Mouse (Mus musculus) intestine, postnatal 0 days (tissue): Measurements from ENCODE around the gene Kiss1. TPM values are rescaled to one million over a fixed set of nuclear protein-coding genes. Genes with fewer than 3 reads are reported as not detected.
A peak's percentile ranks its signal among the peaks of the same experiment; 100 is the strongest.

Source experiments
- ATAC-seq: fragments of 200-750 bp; cut with Nextera tagmentation; 2 replicates; pipeline ENCODE4 v1.8.0; 2017; ENCODE audit warnings: mild to moderate bottlenecking, moderate TSS enrichment, moderate library complexity
- H3K27ac ChIP-seq: fragments of 300-500 bp; sonication (generic); 2 replicates; pipeline ENCODE4 v1.5.1; 2014; ENCODE audit warnings: mild to moderate bottlenecking, low read depth, low read length, moderate library complexity
- H3K27me3 ChIP-seq: fragments of 300-500 bp; sonication (generic); replicated peaks from 2 replicates; pipeline ENCODE4 v1.6.1; 2014; ENCODE audit warnings: low read length, mixed read lengths; ENCODE audit not compliant: control insufficient read depth, insufficient read depth
- H3K36me3 ChIP-seq: fragments of 300-500 bp; sonication (generic); 2 replicates; pipeline ENCODE4 v1.6.1; 2014; ENCODE audit warnings: mild to moderate bottlenecking, moderate library complexity; ENCODE audit not compliant: control insufficient read depth, insufficient read depth
- H3K4me1 ChIP-seq: fragments of 300-500 bp; sonication (generic); replicated peaks from 2 replicates; pipeline ENCODE4 v1.6.1; 2014; ENCODE audit warnings: antibody characterized with exemption, low read length, mixed read lengths; ENCODE audit not compliant: control insufficient read depth, insufficient read depth
- H3K4me2 ChIP-seq: fragments of 300-500 bp; sonication (generic); replicated peaks from 2 replicates; pipeline ENCODE4 v1.6.1; 2014; ENCODE audit warnings: low read depth, mild to moderate bottlenecking, moderate library complexity
- H3K4me3 ChIP-seq: fragments of 300-500 bp; sonication (generic); 2 replicates; pipeline ENCODE4 v1.5.1; 2014; ENCODE audit warnings: low read depth, low read length
- H3K9ac ChIP-seq: fragments of 300-500 bp; sonication (generic); 2 replicates; pipeline ENCODE4 v1.6.1; 2014; ENCODE audit warnings: mild to moderate bottlenecking, low read depth, low read length
- H3K9me3 ChIP-seq: fragments of 300-500 bp; sonication (generic); 2 replicates; pipeline ENCODE4 v1.6.1; 2016; ENCODE audit warnings: mixed run types; ENCODE audit not compliant: control insufficient read depth
- CTCF ChIP-seq: sonication (generic); IDR thresholded peaks from 2 replicates; pipeline ENCODE4 v1.5.1; 2016; ENCODE audit warnings: low read depth, mild to moderate bottlenecking, control low read depth, antibody characterized with exemption, moderate library complexity
- WGBS: fragments of 180-500 bp; shearing (Covaris S2); extraction: QIAGEN DNeasy Blood & Tissue Kit; methylation state at CpG from one replicate; pipeline ENCODE4 v1.1.7; 2014; 5-methylcytosine and 5-hydroxymethylcytosine counted together
- polyA plus RNA-seq: library from polyadenylated mRNA; unstranded; fragments of >200 nt; fragmentation: Nextera tagmentation; extraction: Ambion mirVana; gene quantifications from 2 replicates; pipeline ENCODE4 v1.2.1, GENCODE M21; 2015

Gene Kiss1
- polyA plus RNA-seq, 1 experiment from 2014 or later, result not detected

DNA sequence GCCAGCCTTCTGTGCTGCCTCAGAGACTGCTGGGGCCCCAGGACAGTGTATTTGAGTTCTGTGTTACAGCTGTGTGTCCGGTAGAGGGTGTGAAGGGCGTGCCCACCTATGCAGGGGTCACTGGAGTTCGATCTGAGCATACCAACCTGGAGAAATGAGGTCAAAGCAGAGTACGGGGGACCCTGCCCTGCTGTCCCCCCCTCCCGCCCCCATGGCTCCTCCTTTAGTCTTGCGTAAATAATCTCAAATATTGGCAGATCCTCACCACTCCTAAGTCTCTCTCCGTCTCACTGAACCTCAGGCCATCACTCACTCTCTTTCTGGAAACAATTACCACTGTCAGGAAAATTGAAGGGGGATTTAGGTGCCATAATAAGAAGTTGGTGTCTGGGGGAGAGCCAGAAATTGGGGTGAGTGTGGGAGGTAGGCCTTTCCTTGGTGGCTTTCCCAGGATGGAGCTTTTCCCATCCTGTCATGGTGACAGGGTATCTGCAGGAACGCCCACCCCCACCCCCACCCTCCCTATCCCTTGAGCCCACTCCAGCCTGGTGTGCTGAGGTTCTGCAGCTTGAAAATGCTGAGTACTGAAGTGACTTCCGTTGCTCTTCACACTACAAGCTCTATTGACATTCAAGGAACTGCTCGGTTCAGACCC, 45.4 kb downstream of the Kiss1 start:
- H3K36me3 ChIP-seq, result no peaks in the 10 kb centered on the region
- peaks cover 7% of the 10 kb centered on the region; the same call in 1 of the 2 replicates for H3K27me3 ChIP-seq
- no peaks in the 10 kb centered on the region for H3K9me3 ChIP-seq
- peaks cover 4% of the 10 kb centered on the region; the same call in 1 of the 2 replicates for H3K4me1 ChIP-seq
- H3K4me3 ChIP-seq, result no peak overlapping the region
- no peak overlapping the region for H3K27ac ChIP-seq
- TF ChIP-seq CTCF, result no peak
- no peak overlapping the region for H3K9ac ChIP-seq
- 44% methylated on average over 10 of the region's 10 CpGs for WGBS
- no peak overlapping the region for H3K4me2 ChIP-seq
- ATAC-seq, result no peak

DNA sequence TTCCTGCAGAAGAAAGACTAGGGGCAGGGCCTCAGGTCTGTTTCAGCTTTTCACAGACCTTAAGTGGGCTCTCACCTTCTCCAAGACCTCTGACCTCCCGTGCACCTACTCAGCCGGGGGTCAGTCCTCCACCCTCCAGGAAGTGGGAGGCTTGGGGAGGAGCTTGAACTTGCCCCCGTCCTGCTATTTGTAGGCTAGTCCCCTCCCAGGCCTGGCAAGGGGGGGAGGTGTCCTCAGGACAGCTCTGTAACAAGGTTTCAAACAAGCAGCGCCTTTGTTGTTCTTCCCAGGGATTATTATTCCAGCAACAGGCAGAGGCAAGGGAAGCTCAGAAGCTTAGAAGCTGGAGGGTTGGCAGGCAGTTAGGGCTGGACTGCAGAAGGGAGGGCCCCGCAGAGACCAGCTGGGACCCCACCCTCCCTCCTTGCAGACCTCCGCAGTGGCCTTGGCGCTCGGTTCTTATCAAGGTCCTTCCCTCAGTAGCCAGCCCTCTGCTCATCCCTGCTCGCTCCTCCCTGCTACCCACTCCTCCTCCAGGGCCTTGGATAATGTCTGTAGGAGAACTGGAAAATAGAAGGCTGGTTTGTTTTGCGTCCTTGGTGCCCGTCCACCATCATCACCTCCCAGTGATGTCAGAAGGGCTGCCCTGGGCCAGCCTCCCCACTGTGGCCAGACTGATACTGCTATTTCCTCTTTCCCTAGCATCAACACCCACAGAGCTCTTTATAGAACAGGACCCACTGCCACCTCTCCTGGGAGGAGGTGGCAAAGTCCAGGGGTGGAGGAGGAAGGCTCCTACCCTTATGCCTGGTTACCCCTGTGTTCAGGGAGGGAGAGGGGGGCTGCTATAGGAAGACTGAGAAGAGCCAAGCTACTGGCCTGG, 46.2 kb downstream of the Kiss1 start:
- ATAC-seq, result no peak; the same call in 1 of the 2 replicates
- Histone ChIP-seq H3K4me3 (no peak overlapping the region), H3K9ac (no peak overlapping the region), H3K4me2 (no peak overlapping the region), H3K27ac (no peak overlapping the region), H3K4me1 (peaks cover 4% of the 10 kb centered on the region; the same call in 1 of the 2 replicates), H3K27me3 (peaks cover 7% of the 10 kb centered on the region; the same call in 1 of the 2 replicates), H3K36me3 (no peaks in the 10 kb centered on the region), H3K9me3 (no peaks in the 10 kb centered on the region)
- 19% methylated on average over 11 of the region's 11 CpGs for WGBS
- no peak for TF ChIP-seq CTCF

DNA sequence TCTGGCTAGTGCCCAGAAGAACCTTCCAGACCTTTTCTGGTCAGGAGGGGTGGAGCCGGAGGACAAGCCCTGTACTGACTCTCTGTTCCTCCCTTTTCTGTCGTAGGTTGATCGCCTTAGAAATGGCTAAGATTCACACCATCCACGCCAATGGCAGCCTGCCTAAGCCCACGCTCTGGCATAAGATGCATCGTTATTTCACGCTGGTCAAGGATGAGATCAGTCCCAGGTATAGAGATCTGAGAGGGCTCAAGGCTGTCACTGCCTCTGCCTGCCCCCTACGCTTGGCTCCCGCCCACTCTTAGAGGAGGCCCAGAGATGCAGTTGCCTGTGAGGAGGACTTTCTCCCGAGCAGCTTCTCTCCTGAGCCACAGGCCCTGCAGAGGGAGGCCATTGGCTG, 47.0 kb downstream of the Kiss1 start:
- Histone ChIP-seq H3K4me3 (no peak overlapping the region), H3K4me2 (no peak overlapping the region), H3K9ac (no peak overlapping the region), H3K4me1 (0 out of 2 replicates have a peak, but pooled peaks cover 4% of the 10 kb centered on the region), H3K36me3 (no peaks in the 10 kb centered on the region; the same call in 1 of the 2 replicates), H3K27ac (no peak overlapping the region), H3K9me3 (no peaks in the 10 kb centered on the region), H3K27me3 (peaks cover 7% of the 10 kb centered on the region; the same call in 1 of the 2 replicates)
- no peak for ATAC-seq
- no peak for TF ChIP-seq CTCF
- 74% methylated on average over 10 of the region's 10 CpGs for WGBS

- WGBS, result 57% methylated on average over 4 of the region's 4 CpGs
Measured at GRCm38 (mm10) chr1:133370352-133370751, 48.7 kb downstream of the Kiss1 start.

DNA sequence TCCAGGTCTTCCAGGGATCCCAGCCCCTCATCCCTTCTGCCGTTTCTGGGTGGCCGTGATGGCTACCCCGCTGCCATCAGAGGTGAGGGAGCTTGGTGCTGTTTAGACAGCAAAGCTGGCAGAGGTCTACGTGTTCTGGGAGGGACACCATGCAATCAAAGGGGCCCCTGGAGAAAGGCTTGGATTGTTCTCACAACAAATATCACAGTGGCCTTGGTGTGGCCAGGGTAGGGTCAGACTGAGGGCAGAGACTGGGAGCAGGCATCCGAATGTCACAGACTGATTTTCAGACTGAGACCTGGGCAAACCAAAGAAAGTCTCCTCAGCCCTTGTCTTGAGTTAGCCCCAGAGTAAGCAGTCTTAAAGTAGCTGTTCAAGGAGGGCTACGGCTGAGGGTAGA, 49.8 kb downstream of the Kiss1 start:
- H3K4me1 ChIP-seq, result peaks cover 4% of the 10 kb centered on the region; the same call in 1 of the 2 replicates
- no peak overlapping the region for H3K4me3 ChIP-seq
- 74% methylated on average over 6 of the region's 6 CpGs for WGBS
- H3K27me3 ChIP-seq, result no peaks in the 10 kb centered on the region
- H3K27ac ChIP-seq, result no peak overlapping the region
- ATAC-seq, result no peak
- no peak overlapping the region for H3K4me2 ChIP-seq
- H3K9me3 ChIP-seq, result no peaks in the 10 kb centered on the region
- no peaks in the 10 kb centered on the region; the same call in 1 of the 2 replicates for H3K36me3 ChIP-seq
- no peak for TF ChIP-seq CTCF
- no peak overlapping the region for H3K9ac ChIP-seq

More at GRCm38 (mm10) chr1:133370352-133370751, 48.7 kb downstream of the Kiss1 start:
- Histone ChIP-seq H3K27ac (no peak overlapping the region), H3K36me3 (no peaks in the 10 kb centered on the region; the same call in 1 of the 2 replicates), H3K4me1 (0 out of 2 replicates have a peak, but pooled peaks cover 4% of the 10 kb centered on the region), H3K27me3 (no peaks in the 10 kb centered on the region), H3K4me2 (no peak overlapping the region), H3K4me3 (no peak overlapping the region), H3K9ac (no peak overlapping the region), H3K9me3 (no peaks in the 10 kb centered on the region)
- no peak for TF ChIP-seq CTCF
- 0 out of 2 replicates have a peak, but pooled peaks have one; percentile 14 for ATAC-seq

GRCm38 (mm10) chr1:133372113-133372512, 50.4 kb downstream of the Kiss1 start:
- WGBS, result 54% methylated on average over 8 of the region's 8 CpGs
- H3K27me3 ChIP-seq, result no peaks in the 10 kb centered on the region
- no peak overlapping the region for H3K27ac ChIP-seq
- no peaks in the 10 kb centered on the region; the same call in 1 of the 2 replicates for H3K36me3 ChIP-seq
- peaks cover 4% of the 10 kb centered on the region; the same call in 1 of the 2 replicates for H3K4me1 ChIP-seq
- no peaks in the 10 kb centered on the region for H3K9me3 ChIP-seq
- no peak for TF ChIP-seq CTCF
- H3K9ac ChIP-seq, result no peak overlapping the region
- no peak overlapping the region for H3K4me3 ChIP-seq
- H3K4me2 ChIP-seq, result no peak overlapping the region
- no peak for ATAC-seq
